Mouse (Mus musculus) liver, embryonic 12.5 days (tissue): ENCODE data around the gene Tmeff1. TPM values are rescaled to one million over a fixed set of nuclear protein-coding genes. Genes with fewer than 3 reads are reported as not detected.
A peak's percentile ranks its signal among the peaks of the same experiment; 100 is the strongest.
"Not testable (repeated sequence)": the region's sequence is repeated elsewhere in the genome, so short reads cannot be mapped to it uniquely, and the experiment has no call there.

Experiments used
- ATAC-seq: fragments of 200-750 bp; cut with Nextera tagmentation; 2 replicates; pipeline ENCODE4 v1.8.0; 2017; ENCODE audit warnings: moderate number of reproducible peaks, mild to moderate bottlenecking, moderate library complexity
- H3K27ac ChIP-seq: fragments of 300-500 bp; sonication (generic); 2 replicates; pipeline ENCODE4 v1.5.1; 2016; ENCODE audit warnings: mild to moderate bottlenecking
- H3K27me3 ChIP-seq: fragments of 300-500 bp; sonication (generic); replicated peaks from 2 replicates; pipeline ENCODE4 v1.6.1; 2016; ENCODE audit warnings: mild to moderate bottlenecking, moderate library complexity
- H3K36me3 ChIP-seq: fragments of 300-500 bp; sonication (generic); 2 replicates; pipeline ENCODE4 v1.6.1; 2016; ENCODE audit warnings: mild to moderate bottlenecking, moderate library complexity
- H3K4me1 ChIP-seq: fragments of 300-500 bp; sonication (generic); 2 replicates; pipeline ENCODE4 v1.6.1; 2016
- H3K4me2 ChIP-seq: fragments of 300-500 bp; sonication (generic); 2 replicates; pipeline ENCODE4 v1.6.1; 2016; ENCODE audit warnings: mild to moderate bottlenecking, moderate library complexity
- H3K4me3 ChIP-seq: fragments of 300-500 bp; sonication (generic); 2 replicates; pipeline ENCODE4 v1.5.1; 2016; ENCODE audit warnings: mild to moderate bottlenecking, moderate library complexity
- H3K9ac ChIP-seq: fragments of 300-500 bp; sonication (generic); 2 replicates; pipeline ENCODE4 v1.6.1; 2016; ENCODE audit warnings: mild to moderate bottlenecking, moderate library complexity
- H3K9me3 ChIP-seq: fragments of 300-500 bp; sonication (generic); replicated peaks from 2 replicates; pipeline ENCODE4 v1.6.1; 2016; ENCODE audit warnings: mild to moderate bottlenecking, moderate library complexity
- WGBS: fragments of 180-500 bp; shearing (Covaris S2); methylation state at CpG from one replicate; pipeline ENCODE4 v1.1.7; 2016; ENCODE audit not compliant: insufficient replicate concordance; 5-methylcytosine and 5-hydroxymethylcytosine counted together
- polyA plus RNA-seq: library from polyadenylated mRNA; unstranded; fragments of >200 nt; fragmentation: Nextera tagmentation; extraction: Ambion mirVana; gene quantifications from 2 replicates; pipeline ENCODE4 v1.2.1, GENCODE M21; 2016

Tmeff1 gene
- polyA plus RNA-seq, 1 experiment from 2014 or later: 10.5 TPM

- no peaks in the 10 kb centered on the region for H3K36me3 ChIP-seq
These were observed 75.9 kb downstream of the Tmeff1 start for GRCm38 (mm10) chr4:48660619-48661575.

GRCm38 (mm10) chr4:48663271-48663670, 78.3 kb downstream of the Tmeff1 start, which contains the start of gene Cavin4:
Gene Cavin4, plus strand, starts transcription at chr4:48663514.
- H3K4me2 ChIP-seq: no peak within 1 kb of the TSS
- WGBS: 85% methylated on average over 10 of the region's 10 CpGs
- no peaks in the 10 kb centered on the region for H3K27me3 ChIP-seq
- H3K9ac ChIP-seq: no peak within 1 kb of the TSS
- H3K4me1 ChIP-seq: no peaks in the 10 kb centered on the region
- H3K4me3 ChIP-seq: no peak within 1 kb of the TSS
- H3K36me3 ChIP-seq: no peaks in the 10 kb centered on the region
- no peak within 1 kb of the TSS for H3K27ac ChIP-seq
- no peak for ATAC-seq
- no peaks in the 10 kb centered on the region for H3K9me3 ChIP-seq

More at GRCm38 (mm10) chr4:48660619-48661575, 75.9 kb downstream of the Tmeff1 start:
- 74% methylated on average over 7 of the region's 7 CpGs for WGBS
- H3K4me3 ChIP-seq: no peak overlapping the region
- H3K27ac ChIP-seq: no peak overlapping the region
- H3K9ac ChIP-seq: no peak overlapping the region
- no peak for ATAC-seq
- no peak overlapping the region for H3K4me2 ChIP-seq
- no peaks in the 10 kb centered on the region for H3K4me1 ChIP-seq
- H3K9me3 ChIP-seq: no peaks in the 10 kb centered on the region
- no peaks in the 10 kb centered on the region for H3K27me3 ChIP-seq

GRCm38 (mm10) chr4:48664021-48664420, 79.0 kb downstream of the Tmeff1 start:
- H3K9me3 ChIP-seq: no peaks in the 10 kb centered on the region
- WGBS: 79% methylated on average over 6 of the region's 6 CpGs
- no peak for ATAC-seq
- H3K4me2 ChIP-seq: no peak overlapping the region
- no peaks in the 10 kb centered on the region for H3K36me3 ChIP-seq
- H3K27ac ChIP-seq: no peak overlapping the region
- H3K4me3 ChIP-seq: no peak overlapping the region
- no peaks in the 10 kb centered on the region for H3K27me3 ChIP-seq
- no peak overlapping the region for H3K9ac ChIP-seq
- H3K4me1 ChIP-seq: no peaks in the 10 kb centered on the region

- no peak overlapping the region for H3K27ac ChIP-seq
- H3K27me3 ChIP-seq: no peaks in the 10 kb centered on the region
- ATAC-seq: no peak
- H3K4me2 ChIP-seq: no peak overlapping the region
- H3K4me1 ChIP-seq: no peaks in the 10 kb centered on the region
- WGBS: 73% methylated on average over 6 of the region's 6 CpGs
- H3K9ac ChIP-seq: no peak overlapping the region
- no peaks in the 10 kb centered on the region for H3K36me3 ChIP-seq
- H3K4me3 ChIP-seq: no peak overlapping the region
- no peaks in the 10 kb centered on the region for H3K9me3 ChIP-seq
These were observed 82.3 kb downstream of the Tmeff1 start for GRCm38 (mm10) chr4:48667279-48667678.

- H3K4me2 ChIP-seq: no peak overlapping the region
- H3K9me3 ChIP-seq: no peaks in the 10 kb centered on the region
- no peak overlapping the region for H3K9ac ChIP-seq
- ATAC-seq: no peak
- WGBS: 78% methylated on average over 5 of the region's 5 CpGs
- H3K27ac ChIP-seq: no peak overlapping the region
- no peaks in the 10 kb centered on the region for H3K36me3 ChIP-seq
- H3K4me3 ChIP-seq: no peak overlapping the region
- H3K4me1 ChIP-seq: no peaks in the 10 kb centered on the region
- H3K27me3 ChIP-seq: no peaks in the 10 kb centered on the region
These were observed 87.9 kb downstream of the Tmeff1 start for GRCm38 (mm10) chr4:48672915-48673314.

- no peak for ATAC-seq
- Histone ChIP-seq H3K36me3 (no peaks in the 10 kb centered on the region), H3K4me1 (no peaks in the 10 kb centered on the region), H3K4me3 (no peak overlapping the region), H3K4me2 (no peak overlapping the region), H3K27me3 (no peaks in the 10 kb centered on the region), H3K27ac (no peak overlapping the region), H3K9ac (no peak overlapping the region), H3K9me3 (no peaks in the 10 kb centered on the region)
- 57% methylated on average over 7 of the region's 7 CpGs for WGBS
These were observed 89.4 kb downstream of the Tmeff1 start for GRCm38 (mm10) chr4:48674412-48674811.

- no peak overlapping the region for H3K4me2 ChIP-seq
- no peaks in the 10 kb centered on the region for H3K9me3 ChIP-seq
- ATAC-seq: no peak
- 83% methylated on average over 13 of the region's 13 CpGs for WGBS
- no peaks in the 10 kb centered on the region for H3K27me3 ChIP-seq
- peaks cover 4% of the 10 kb centered on the region; the same call in 1 of the 2 replicates for H3K4me1 ChIP-seq
- no peak overlapping the region for H3K9ac ChIP-seq
- no peaks in the 10 kb centered on the region for H3K36me3 ChIP-seq
- no peak overlapping the region for H3K4me3 ChIP-seq
- H3K27ac ChIP-seq: no peak overlapping the region
These were observed 91.7 kb downstream of the Tmeff1 start for GRCm38 (mm10) chr4:48676570-48677185.

GRCm38 (mm10) chr4:48677276-48677675, 92.3 kb downstream of the Tmeff1 start:
- Histone ChIP-seq H3K9ac (no peak overlapping the region), H3K27ac (no peak overlapping the region), H3K36me3 (no peaks in the 10 kb centered on the region), H3K4me2 (no peak overlapping the region), H3K4me3 (no peak overlapping the region), H3K9me3 (no peaks in the 10 kb centered on the region), H3K4me1 (peaks cover 4% of the 10 kb centered on the region; the same call in 1 of the 2 replicates), H3K27me3 (no peaks in the 10 kb centered on the region)
- 80% methylated on average over 8 of the region's 8 CpGs for WGBS
- no peak for ATAC-seq

- Histone ChIP-seq H3K36me3 (no peaks in the 10 kb centered on the region), H3K27me3 (no peaks in the 10 kb centered on the region), H3K27ac (no peak overlapping the region), H3K9ac (no peak overlapping the region), H3K4me1 (peaks cover 4% of the 10 kb centered on the region; the same call in 1 of the 2 replicates), H3K4me2 (no peak overlapping the region), H3K9me3 (no peaks in the 10 kb centered on the region), H3K4me3 (no peak overlapping the region)
- 57% methylated on average over 2 of the region's 2 CpGs for WGBS
- no peak for ATAC-seq
These were observed 92.8 kb downstream of the Tmeff1 start for GRCm38 (mm10) chr4:48677812-48678211.

- ATAC-seq: no peak
- H3K4me1 ChIP-seq: peaks cover 4% of the 10 kb centered on the region; the same call in 1 of the 2 replicates
- H3K27ac ChIP-seq: no peak overlapping the region
- no peaks in the 10 kb centered on the region for H3K36me3 ChIP-seq
- no peaks in the 10 kb centered on the region for H3K9me3 ChIP-seq
- no peaks in the 10 kb centered on the region for H3K27me3 ChIP-seq
- WGBS: 81% methylated on average over 9 of the region's 9 CpGs
- H3K4me3 ChIP-seq: no peak overlapping the region
- H3K9ac ChIP-seq: no peak overlapping the region
- H3K4me2 ChIP-seq: no peak overlapping the region
These were observed 93.8 kb downstream of the Tmeff1 start for GRCm38 (mm10) chr4:48678793-48679192.

- ATAC-seq, H3K27me3 ChIP-seq, H3K4me2 ChIP-seq, H3K27ac ChIP-seq, H3K4me3 ChIP-seq, H3K9me3 ChIP-seq, H3K9ac ChIP-seq, H3K36me3 ChIP-seq: not testable (repeated sequence)
- H3K4me1 ChIP-seq: peaks cover 10% of the 10 kb centered on the region
- WGBS: 65% methylated on average over 5 of the region's 6 CpGs
These were observed 94.8 kb downstream of the Tmeff1 start for GRCm38 (mm10) chr4:48679728-48680127.

GRCm38 (mm10) chr4:48680214-48680613, 95.2 kb downstream of the Tmeff1 start:
- Histone ChIP-seq H3K9me3 (no peaks in the 10 kb centered on the region), H3K4me2 (peak overlapping the region; percentile 34; the same call in 1 of the 2 replicates), H3K4me1 (peaks cover 15% of the 10 kb centered on the region), H3K36me3 (no peaks in the 10 kb centered on the region), H3K4me3 (no peak overlapping the region), H3K27me3 (no peaks in the 10 kb centered on the region), H3K27ac (no peak overlapping the region), H3K9ac (no peak overlapping the region)
- 62% methylated on average over 7 of the region's 7 CpGs for WGBS
- ATAC-seq: no peak
